Mouse (Mus musculus): Measurements from ENCODE around the gene Olfr203. TPM values are rescaled to one million over a fixed set of nuclear protein-coding genes. Genes with fewer than 3 reads are reported as not detected.

Gene Olfr203
- polyA plus RNA-seq, 1 experiment from 2014 or later, result not detected

Other genes with a start within 250 kb of the Olfr203 start
- not detected in 2 replicates for gene Olfr190, start 220.9 kb upstream of the Olfr203 start, polyA plus RNA-seq (2015; fragmentation: Nextera tagmentation; extraction: Ambion mirVana)
- gene Olfr191, start 209.1 kb upstream of the Olfr203 start, polyA plus RNA-seq (2015; fragmentation: Nextera tagmentation; extraction: Ambion mirVana), result not detected in 2 replicates
- not detected in 2 replicates for gene Olfr193, start 187.0 kb upstream of the Olfr203 start, polyA plus RNA-seq (2015; fragmentation: Nextera tagmentation; extraction: Ambion mirVana)
- not detected in 2 replicates for gene Olfr194, start 177.8 kb upstream of the Olfr203 start, polyA plus RNA-seq (2015; fragmentation: Nextera tagmentation; extraction: Ambion mirVana)
- not detected in 2 replicates for gene Olfr195, start 151.8 kb upstream of the Olfr203 start, polyA plus RNA-seq (2015; fragmentation: Nextera tagmentation; extraction: Ambion mirVana)
- not detected in 2 replicates for gene Olfr196, start 128.4 kb upstream of the Olfr203 start, polyA plus RNA-seq (2015; fragmentation: Nextera tagmentation; extraction: Ambion mirVana)
- not detected in 2 replicates for gene Olfr198, start 95.3 kb upstream of the Olfr203 start, polyA plus RNA-seq (2015; fragmentation: Nextera tagmentation; extraction: Ambion mirVana)
- gene Olfr199, start 79.1 kb upstream of the Olfr203 start, polyA plus RNA-seq (2015; fragmentation: Nextera tagmentation; extraction: Ambion mirVana), result not detected in 2 replicates
- gene Olfr201, start 26.2 kb upstream of the Olfr203 start, polyA plus RNA-seq (2015; fragmentation: Nextera tagmentation; extraction: Ambion mirVana), result not detected in 2 replicates
- not detected in 2 replicates for gene Olfr202, start 12.1 kb upstream of the Olfr203 start, polyA plus RNA-seq (2015; fragmentation: Nextera tagmentation; extraction: Ambion mirVana)
- not detected in 2 replicates for gene Olfr204, start 19.4 kb downstream of the Olfr203 start, polyA plus RNA-seq (2015; fragmentation: Nextera tagmentation; extraction: Ambion mirVana)
- not detected in 2 replicates for gene Olfr205, start 32.3 kb downstream of the Olfr203 start, polyA plus RNA-seq (2015; fragmentation: Nextera tagmentation; extraction: Ambion mirVana)
- gene Olfr206, start 50.4 kb downstream of the Olfr203 start, polyA plus RNA-seq (2015; fragmentation: Nextera tagmentation; extraction: Ambion mirVana), result not detected in 2 replicates
- gene Olfr209, start 65.1 kb downstream of the Olfr203 start, polyA plus RNA-seq (2015; fragmentation: Nextera tagmentation; extraction: Ambion mirVana), result not detected in 2 replicates
- gene Gabrr3, start 108.5 kb downstream of the Olfr203 start, polyA plus RNA-seq (2015; fragmentation: Nextera tagmentation; extraction: Ambion mirVana), result 0.06 and 0.13 TPM in 2 replicates
- 13.6 and 14.0 TPM in 2 replicates for gene Riox2, start 172.9 kb downstream of the Olfr203 start, polyA plus RNA-seq (2015; fragmentation: Nextera tagmentation; extraction: Ambion mirVana)

All from midbrain, embryonic 15.5 days (tissue).